Mouse (Mus musculus) E14TG2a.4 (cell line): ENCODE measurements around the gene Ufl1.

ENCODE experiments used
- CTCF ChIP-seq: conservative IDR thresholded peaks from 2 replicates; pipeline ENCODE4 v1.5.1; 2014; ENCODE audit warnings: low read length
- NANOG ChIP-seq: IDR thresholded peaks from 2 replicates; pipeline ENCODE4 v1.6.1; 2014; ENCODE audit warnings: borderline replicate concordance, low read length, mixed read lengths

DNA sequence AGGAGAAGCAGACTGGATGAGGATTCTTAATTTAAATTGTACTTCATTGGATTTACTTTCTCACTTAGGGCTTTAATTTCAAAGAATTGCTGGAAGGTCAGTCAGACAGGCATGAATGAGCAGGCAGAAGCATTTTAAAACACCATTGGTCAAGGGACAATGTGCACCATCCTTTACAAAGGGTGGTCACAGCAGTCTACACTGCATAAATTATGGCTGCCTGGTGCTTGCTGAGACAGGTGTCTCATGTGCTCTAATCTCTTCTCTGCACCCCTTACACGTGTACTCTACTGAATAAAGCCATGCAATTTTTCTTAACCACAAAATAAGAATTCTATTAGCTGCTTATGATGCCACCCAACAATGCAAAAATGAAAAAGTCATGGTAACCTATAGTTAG, 54.1 kb downstream of the Ufl1 start:
- TF ChIP-seq CTCF (no peak), NANOG (no peak)
